Mouse (Mus musculus): Measurements from ENCODE around the gene 2010300C02Rik.

2010300C02Rik gene

GRCm38 (mm10) chr1:37572528-37573272 lies 147.2 kb downstream of the 2010300C02Rik start:
- no peak for DNase-seq (ENCODE audit: low spot score in 2 of 2)

- no peak for DNase-seq (ENCODE audit: low spot score in 2 of 2)
Observed at GRCm38 (mm10) chr1:37568379-37568778, 151.5 kb downstream of the 2010300C02Rik start.

DNA sequence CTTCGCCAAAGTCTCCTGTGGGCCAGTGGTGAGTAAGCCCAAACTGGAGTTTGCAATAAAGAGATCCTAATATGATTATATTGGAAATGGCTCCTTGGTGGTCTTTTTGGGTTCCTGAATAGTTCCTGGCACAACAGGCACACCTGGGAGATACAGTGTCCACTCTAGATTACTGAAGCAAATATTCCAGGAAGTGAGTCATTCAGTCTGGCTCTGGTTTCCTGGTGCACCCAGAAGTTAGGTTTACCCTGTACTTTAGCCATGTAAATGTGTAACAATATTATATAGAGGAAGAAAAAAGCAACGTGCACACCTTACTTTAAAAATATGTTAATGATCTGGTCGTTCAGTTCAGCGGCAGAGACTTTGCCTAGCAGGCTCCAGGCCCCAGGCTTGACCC lies 153.1 kb downstream of the 2010300C02Rik start:
- no peak for DNase-seq (ENCODE audit: low spot score in 2 of 2)

DNA sequence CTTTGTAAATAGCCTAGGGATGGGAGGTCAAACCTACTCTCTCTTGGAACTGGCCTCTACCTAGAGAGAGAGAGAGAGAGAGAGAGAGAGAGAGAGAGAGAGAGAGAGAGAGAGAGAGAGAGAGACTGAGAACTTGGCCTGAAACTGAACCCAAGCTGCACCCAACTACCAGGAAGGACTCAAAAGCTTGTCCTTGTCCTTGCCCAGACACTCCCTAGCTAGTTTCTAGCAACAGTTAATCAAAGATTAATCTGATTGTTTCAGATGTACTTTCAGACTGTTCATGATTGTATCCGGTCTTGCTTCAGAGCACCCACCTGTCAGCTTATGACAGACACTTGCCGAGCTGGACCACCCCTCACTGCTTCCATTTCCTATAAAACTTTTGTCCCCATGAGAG lies 153.5 kb downstream of the 2010300C02Rik start:
- no peak for DNase-seq (ENCODE audit: low spot score in 2 of 2)

DNA sequence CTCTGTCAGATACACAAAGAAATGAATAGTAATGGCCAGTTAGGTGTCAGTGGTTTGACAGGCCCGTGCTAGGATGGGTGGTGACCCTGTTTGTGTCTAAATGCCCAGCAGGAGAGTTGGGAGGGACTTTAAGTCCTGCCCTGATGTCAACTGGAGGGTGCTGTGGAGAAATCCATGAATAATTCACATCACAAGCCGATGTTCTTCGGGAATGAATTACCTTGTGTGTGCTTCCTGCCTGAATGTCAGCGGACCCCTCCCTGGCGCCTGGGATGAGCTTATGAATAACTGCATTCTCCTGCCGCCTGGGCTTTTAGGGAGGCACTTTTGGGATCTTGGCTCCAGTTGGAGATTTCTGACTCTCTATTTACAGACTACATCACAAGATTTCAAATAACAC lies 154.5 kb downstream of the 2010300C02Rik start:
- no peak for DNase-seq (ENCODE audit: low spot score in 2 of 2)

GRCm38 (mm10) chr1:37561955-37562354 lies 157.9 kb downstream of the 2010300C02Rik start:
- no peak for DNase-seq (ENCODE audit: low spot score in 2 of 2)
